ENCODE assay signal across 8 mouse cellular contexts in genomic region chr4:135686568-135686953, GRCm38 (mm10). TPM values are rescaled to one million over a fixed set of nuclear protein-coding genes. Genes with fewer than 3 reads are reported as not detected.
DNase-seq lines count a peak whose midpoint lies in the region; ATAC-seq and TF ChIP-seq lines count a peak whose summit lies in the region.

No protein-coding gene starts in this region.

- 0 out of 2 replicates have a peak, but pooled peaks cover 4% of the 10 kb centered on the region for H3K27me3 ChIP-seq in lung, postnatal 0 days (replicated peaks; ENCODE audit: insufficient read depth, low read length)
- H3K27me3 ChIP-seq in limb, embryonic 11.5 days (ENCODE audit: control insufficient read depth, insufficient read depth, low read length): peaks cover 31% of the 10 kb centered on the region

- 1% methylated on average over 21 of the region's 21 CpGs for WGBS in lung, postnatal 0 days
- WGBS in limb, embryonic 11.5 days: 3% methylated on average over 21 of the region's 21 CpGs
- 6% methylated on average over 21 of the region's 21 CpGs for WGBS in olfactory bulb, adult 2 months

- no peaks in the 10 kb centered on the region for H3K36me3 ChIP-seq in lung, postnatal 0 days (ENCODE audit: insufficient read depth, low read length)
- H3K36me3 ChIP-seq in limb, embryonic 11.5 days (ENCODE audit: control insufficient read depth, insufficient read depth, low read length): no peaks in the 10 kb centered on the region

- peak; percentile 8; the same call in 1 of the 2 replicates for ATAC-seq in lung, postnatal 0 days
- ATAC-seq in limb, embryonic 11.5 days (ENCODE audit: insufficient number of reproducible peaks, low FRiP score, low TSS enrichment, low read depth): no peak

- H3K27ac ChIP-seq in lung, postnatal 0 days (ENCODE audit: low read length): peak overlapping the region; percentile 62; the same call in 1 of the 2 replicates
- H3K27ac ChIP-seq in embryonic fibroblast, embryonic 13.5 days (ENCODE audit: insufficient read depth, low read length): no peak overlapping the region
- no peak overlapping the region for H3K27ac ChIP-seq in limb, embryonic 11.5 days (replicated peaks; ENCODE audit: low read depth, low read length)
- no peak overlapping the region for H3K27ac ChIP-seq in olfactory bulb, adult 2 months (ENCODE audit: insufficient read depth, low read depth, low read length)

- peak overlapping the region; percentile 60 for H3K4me3 ChIP-seq in lung, postnatal 0 days (ENCODE audit: low read depth, low read length)
- H3K4me3 ChIP-seq in embryonic fibroblast, embryonic 13.5 days (ENCODE audit: insufficient read depth, low read length): peak overlapping the region; percentile 37
- peak overlapping the region; percentile 56 for H3K4me3 ChIP-seq in limb, embryonic 11.5 days (ENCODE audit: low read depth, low read length)
- peak overlapping the region; percentile 47 for H3K4me3 ChIP-seq in olfactory bulb, adult 2 months (ENCODE audit: insufficient read depth, low read depth, low read length)

- TF ChIP-seq CTCF in lung, postnatal 0 days (IDR thresholded peaks at IDR 0.05): no peak
- TF ChIP-seq CTCF in embryonic fibroblast, embryonic 13.5 days (IDR thresholded peaks at IDR 0.05; ENCODE audit: borderline replicate concordance, insufficient read depth, low read length): no peak
- no peak for TF ChIP-seq CTCF in olfactory bulb, adult 2 months (IDR thresholded peaks at IDR 0.05; ENCODE audit: insufficient read depth, low read depth, low read length)

- TF ChIP-seq EP300 in lung, postnatal 0 days (IDR thresholded peaks at IDR 0.05): no peak

- H3K4me1 ChIP-seq in lung, postnatal 0 days (ENCODE audit: insufficient read depth, low read depth, low read length): no peaks in the 10 kb centered on the region
- H3K4me1 ChIP-seq in embryonic fibroblast, embryonic 13.5 days (ENCODE audit: control insufficient read depth, insufficient read depth, low read length): no peaks in the 10 kb centered on the region
- H3K4me1 ChIP-seq in limb, embryonic 11.5 days (ENCODE audit: control insufficient read depth, insufficient read depth, low read length): no peaks in the 10 kb centered on the region; the same call in 1 of the 2 replicates
- peaks cover 6% of the 10 kb centered on the region for H3K4me1 ChIP-seq in olfactory bulb, adult 2 months (ENCODE audit: control insufficient read depth, insufficient read depth, low read length)

- peak overlapping the region; percentile 77 for H3K4me2 ChIP-seq in lung, postnatal 0 days (replicated peaks; ENCODE audit: low read depth, low read length)
- H3K4me2 ChIP-seq in limb, embryonic 11.5 days (ENCODE audit: low read depth, severe bottlenecking): peak overlapping the region; percentile 95

- H3K9me3 ChIP-seq in lung, postnatal 0 days (ENCODE audit: low read length): no peaks in the 10 kb centered on the region
- no peaks in the 10 kb centered on the region for H3K9me3 ChIP-seq in limb, embryonic 11.5 days (ENCODE audit: control insufficient read depth, low read length)

- peak overlapping the region; percentile 39 for H3K9ac ChIP-seq in lung, postnatal 0 days (replicated peaks; ENCODE audit: low read depth)
- peak overlapping the region; percentile 61 for H3K9ac ChIP-seq in limb, embryonic 11.5 days (ENCODE audit: low read length)

- no peak for TF ChIP-seq POLR2A in embryonic fibroblast, embryonic 13.5 days (IDR thresholded peaks at IDR 0.05; ENCODE audit: low read depth, low read length)
- TF ChIP-seq POLR2A in olfactory bulb, adult 2 months (IDR thresholded peaks at IDR 0.05; ENCODE audit: insufficient read depth, low read depth, low read length): no peak

- DNase-seq in lung, postnatal 0 days (ENCODE audit: low spot score): peak; percentile 27
- DNase-seq in lung, adult 18-20 months: no peak
- DNase-seq in limb, embryonic 11.5 days (ENCODE audit: low spot score): peak; percentile 46
- DNase-seq in layer of hippocampus, adult 11-12 months (ENCODE audit: low spot score): no peak
- DNase-seq in testis, postnatal 14 days (ENCODE audit: low spot score): no peak
- no peak for DNase-seq in thymus, postnatal 0 days (ENCODE audit: low spot score)

RNA-seq across cellular contexts. Expression of gene Ifnlr1, which starts 0.5 kb away (rescaled TPM):
- 2.7 and 3.7 TPM in 2 replicates for polyA plus RNA-seq in lung, postnatal 0 days (2015; fragmentation: Nextera tagmentation; extraction: Ambion mirVana)
- 0.25 and 0.27 TPM in 2 replicates for polyA plus RNA-seq in embryonic fibroblast, embryonic 13.5 days (2011; ENCODE audit: insufficient read length, low read depth, missing spikeins)
- polyA plus RNA-seq in limb, embryonic 11.5 days (2014; fragmentation: Nextera tagmentation; extraction: Ambion mirVana): 0.25 and 0.38 TPM in 2 replicates
- polyA plus RNA-seq in olfactory bulb, adult 2 months (2012; ENCODE audit: insufficient read depth, insufficient read length, low replicate concordance, missing spikeins): not detected in 2 replicates
- 0.24 and 0.29 TPM in 2 replicates for polyA plus RNA-seq in thymus, postnatal 0 days (2015; fragmentation: Nextera tagmentation; extraction: Ambion mirVana)

RNA-seq across cellular contexts. Expression of gene Il22ra1, which starts 41.4 kb away (rescaled TPM):
- polyA plus RNA-seq in lung, postnatal 0 days (2015; fragmentation: Nextera tagmentation; extraction: Ambion mirVana): not detected in 2 replicates
- polyA plus RNA-seq in embryonic fibroblast, embryonic 13.5 days (2011; ENCODE audit: insufficient read length, low read depth, missing spikeins): not detected in 2 replicates
- polyA plus RNA-seq in limb, embryonic 11.5 days (2014; fragmentation: Nextera tagmentation; extraction: Ambion mirVana): not detected in 2 replicates
- not detected in 2 replicates for polyA plus RNA-seq in olfactory bulb, adult 2 months (2012; ENCODE audit: insufficient read depth, insufficient read length, low replicate concordance, missing spikeins)
- not detected in 2 replicates for polyA plus RNA-seq in thymus, postnatal 0 days (2015; fragmentation: Nextera tagmentation; extraction: Ambion mirVana)

Comparison
In these comparisons a context has a peak if more than half of its experiments do, and no peak if none do; other contexts are left out.
1. DNase-seq: peak in lung, postnatal 0 days (single experiment) and limb, embryonic 11.5 days (single experiment); none in lung, adult 18-20 months (0 of 2), layer of hippocampus, adult 11-12 months (single experiment), testis, postnatal 14 days (single experiment) and thymus, postnatal 0 days (single experiment).
2. Peak in every context shown above with its lines, with median percentiles within 50 percentile points of each other: H3K4me3 ChIP-seq.